Mouse (Mus musculus) stomach, postnatal 0 days (tissue): Measurements from ENCODE around the gene Hist1h4j.

Source experiments
- CTCF ChIP-seq: IDR thresholded peaks from 2 replicates; pipeline ENCODE4 v1.5.1; 2016; ENCODE audit warnings: antibody characterized with exemption, low read depth, mild to moderate bottlenecking, moderate library complexity
- EP300 ChIP-seq: optimal IDR thresholded peaks from 2 replicates; pipeline ENCODE3; 2016; ENCODE audit warnings: antibody characterized with exemption

DNA sequence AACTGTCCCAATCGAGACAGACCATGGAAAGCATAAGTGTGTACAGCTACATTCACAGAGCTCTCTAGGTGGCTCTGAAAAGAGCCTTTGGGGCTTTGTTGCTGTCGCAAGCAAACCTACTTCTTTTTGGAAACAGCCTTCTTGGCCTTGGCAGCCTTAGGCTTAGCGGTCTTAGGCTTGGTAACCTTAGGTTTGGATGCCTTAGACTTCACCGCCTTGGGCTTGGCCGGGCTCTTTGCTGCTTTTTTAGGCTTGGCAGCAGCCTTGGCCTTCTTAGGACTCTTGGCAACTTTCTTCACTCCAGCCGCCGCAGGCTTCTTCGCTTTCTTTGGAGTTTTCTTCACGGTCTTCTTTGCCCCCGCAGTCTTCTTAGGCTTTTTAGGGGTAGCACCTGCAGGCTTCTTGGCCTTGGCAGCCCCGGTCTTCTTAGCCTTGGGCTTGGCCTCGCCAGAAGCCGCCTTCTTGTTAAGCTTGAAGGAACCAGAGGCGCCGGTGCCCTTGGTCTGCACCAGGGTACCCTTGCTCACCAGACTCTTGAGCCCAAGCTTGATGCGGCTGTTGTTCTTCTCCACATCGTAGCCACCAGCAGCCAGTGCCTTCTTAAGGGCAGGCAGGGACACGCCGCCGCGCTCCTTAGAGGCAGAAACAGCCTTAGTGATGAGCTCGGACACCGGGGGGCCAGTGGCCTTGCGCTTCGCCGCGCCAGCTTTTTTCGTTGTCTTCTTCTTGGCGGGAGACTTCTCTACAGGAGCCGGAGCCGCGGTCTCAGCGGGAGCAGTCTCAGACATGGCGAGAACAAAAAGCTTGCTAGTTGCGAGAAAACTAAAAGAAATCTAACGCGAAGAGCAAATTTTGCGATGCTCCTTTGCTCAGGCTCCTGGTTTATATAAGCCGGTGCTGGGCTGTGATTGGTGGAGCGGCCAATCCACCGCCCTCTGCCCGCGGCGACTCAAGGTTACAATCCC, 45.2 kb downstream of the Hist1h4j start, which contains the start of gene Hist1h1b:
- TF ChIP-seq CTCF, result no peak
- no peak for TF ChIP-seq EP300
